Mouse (Mus musculus) liver, postnatal 0 days (tissue): ENCODE results near the gene Hpse.

Experiments
- CTCF ChIP-seq: sonication (generic); IDR thresholded peaks from 2 replicates; pipeline ENCODE4 v1.5.1; 2016; ENCODE audit warnings: antibody characterized with exemption, low read depth
- EP300 ChIP-seq: IDR thresholded peaks from 2 replicates; pipeline ENCODE4 v1.6.1; 2016; ENCODE audit warnings: antibody characterized with exemption, low read depth, mild to moderate bottlenecking

DNA sequence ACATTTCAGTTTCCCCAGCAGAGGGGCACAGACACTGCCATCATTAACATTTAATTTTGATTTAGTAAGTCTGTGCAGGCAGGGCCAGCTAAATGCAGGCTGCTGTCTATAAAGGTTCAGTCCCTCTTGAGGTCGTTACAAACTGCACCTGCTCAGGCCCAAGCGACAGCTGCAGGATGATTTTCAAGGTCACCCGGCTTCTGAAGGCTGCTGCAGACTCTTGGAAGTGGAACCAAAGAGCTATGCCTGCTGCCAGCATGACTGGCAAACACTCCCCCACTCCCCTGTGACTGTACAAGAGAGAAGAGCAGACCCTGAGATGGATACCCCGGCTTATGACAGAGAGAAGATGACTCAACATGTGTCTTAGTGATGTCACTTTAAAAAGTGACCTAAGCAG, 32.1 kb upstream of the Hpse start:
- TF ChIP-seq EP300 (no peak), CTCF (no peak)
